Mouse (Mus musculus): ENCODE data around the gene Abi1. TPM values are rescaled to one million over a fixed set of nuclear protein-coding genes. Genes with fewer than 3 reads are reported as not detected.
"Not testable (repeated sequence)": the region's sequence is repeated elsewhere in the genome, so short reads cannot be mapped to it uniquely, and the experiment has no call there.

Gene Abi1
- polyA plus RNA-seq, 1 experiment from 2014 or later: 41.7 TPM

GRCm38 (mm10) chr2:23052523-23052922 is 12.5 kb upstream of the Abi1 start:
- no peak for ATAC-seq (ENCODE audit: insufficient number of reproducible peaks, insufficient read depth, low FRiP score, low TSS enrichment, low read depth)
- WGBS: 70% methylated on average over 6 of the region's 6 CpGs

GRCm38 (mm10) chr2:23051890-23052289 is 11.8 kb upstream of the Abi1 start:
- WGBS: 72% methylated on average over 2 of the region's 2 CpGs
- no peak for ATAC-seq (ENCODE audit: insufficient number of reproducible peaks, insufficient read depth, low FRiP score, low TSS enrichment, low read depth)
- Histone ChIP-seq H3K36me3 (no peaks in the 10 kb centered on the region), H3K4me2 (no peak overlapping the region), H3K4me1 (no peaks in the 10 kb centered on the region), H3K9ac (no peak overlapping the region), H3K27me3 (no peaks in the 10 kb centered on the region), H3K4me3 (no peak overlapping the region), H3K9me3 (no peaks in the 10 kb centered on the region), H3K27ac (no peak overlapping the region)

More at GRCm38 (mm10) chr2:23052523-23052922, 12.5 kb upstream of the Abi1 start:
- no peak overlapping the region for H3K4me3 ChIP-seq
- no peaks in the 10 kb centered on the region for H3K9me3 ChIP-seq
- H3K4me2 ChIP-seq: no peak overlapping the region
- no peak overlapping the region for H3K27ac ChIP-seq
- no peaks in the 10 kb centered on the region for H3K36me3 ChIP-seq
- no peaks in the 10 kb centered on the region for H3K27me3 ChIP-seq
- no peaks in the 10 kb centered on the region for H3K4me1 ChIP-seq
- H3K9ac ChIP-seq: no peak overlapping the region

- no peaks in the 10 kb centered on the region for H3K9me3 ChIP-seq
Measured at GRCm38 (mm10) chr2:23048006-23048405, 8.0 kb upstream of the Abi1 start.

GRCm38 (mm10) chr2:23045703-23046102 is 5.7 kb upstream of the Abi1 start:
- 39% methylated on average over 1 of the region's 1 CpGs for WGBS

More at GRCm38 (mm10) chr2:23048006-23048405, 8.0 kb upstream of the Abi1 start:
- Histone ChIP-seq H3K27ac (no peak overlapping the region), H3K4me3 (no peak overlapping the region), H3K27me3 (no peaks in the 10 kb centered on the region), H3K4me1 (no peaks in the 10 kb centered on the region), H3K4me2 (no peak overlapping the region), H3K9ac (no peak overlapping the region), H3K36me3 (no peaks in the 10 kb centered on the region)
- no peak for ATAC-seq (ENCODE audit: insufficient number of reproducible peaks, insufficient read depth, low FRiP score, low TSS enrichment, low read depth)

DNA sequence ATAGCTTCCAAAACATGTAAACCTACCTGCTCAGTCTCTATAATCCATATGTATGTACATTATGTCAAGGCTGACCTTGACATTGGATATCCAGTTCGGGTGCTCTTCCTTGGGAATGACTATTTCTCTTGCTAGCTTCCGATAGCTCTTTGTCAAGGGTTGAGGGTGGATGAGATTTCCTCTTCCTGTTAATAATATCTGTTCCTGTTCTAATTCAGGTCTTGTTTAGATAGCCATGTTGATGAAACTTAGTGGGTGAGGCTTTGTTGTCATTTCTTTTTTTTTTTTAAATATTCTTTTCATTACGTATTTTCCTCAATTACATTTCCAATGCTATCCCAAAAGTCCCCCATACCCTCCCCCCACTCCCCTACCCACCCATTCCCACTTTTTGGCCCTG is 2.1 kb upstream of the Abi1 start:
- WGBS: 90% methylated on average over 3 of the region's 3 CpGs
- no peak overlapping the region for H3K4me3 ChIP-seq
- H3K4me1 ChIP-seq: peaks cover 9% of the 10 kb centered on the region
- H3K27ac ChIP-seq: no peak overlapping the region
- no peak overlapping the region for H3K4me2 ChIP-seq
- H3K27me3 ChIP-seq: no peaks in the 10 kb centered on the region
- no peaks in the 10 kb centered on the region for H3K36me3 ChIP-seq
- no peak for ATAC-seq (ENCODE audit: insufficient number of reproducible peaks, insufficient read depth, low FRiP score, low TSS enrichment, low read depth)
- H3K9me3 ChIP-seq: no peaks in the 10 kb centered on the region
- no peak overlapping the region for H3K9ac ChIP-seq

More at GRCm38 (mm10) chr2:23045703-23046102, 5.7 kb upstream of the Abi1 start:
- H3K4me2 ChIP-seq: no peak overlapping the region
- no peak overlapping the region for H3K4me3 ChIP-seq
- H3K4me1 ChIP-seq: no peaks in the 10 kb centered on the region
- no peaks in the 10 kb centered on the region for H3K27me3 ChIP-seq
- H3K9me3 ChIP-seq: no peaks in the 10 kb centered on the region
- H3K36me3 ChIP-seq: no peaks in the 10 kb centered on the region
- no peak overlapping the region for H3K27ac ChIP-seq
- no peak for ATAC-seq (ENCODE audit: insufficient number of reproducible peaks, insufficient read depth, low FRiP score, low TSS enrichment, low read depth)
- no peak overlapping the region for H3K9ac ChIP-seq

GRCm38 (mm10) chr2:23041457-23041856 is 1.4 kb upstream of the Abi1 start:
- no peak overlapping the region for H3K27ac ChIP-seq
- H3K9me3 ChIP-seq: no peaks in the 10 kb centered on the region
- no peaks in the 10 kb centered on the region for H3K27me3 ChIP-seq
- WGBS: 83% methylated on average over 4 of the region's 4 CpGs
- H3K4me3 ChIP-seq: no peak overlapping the region
- no peak overlapping the region for H3K9ac ChIP-seq
- H3K4me1 ChIP-seq: peaks cover 11% of the 10 kb centered on the region
- ATAC-seq (ENCODE audit: insufficient number of reproducible peaks, insufficient read depth, low FRiP score, low TSS enrichment, low read depth): no peak
- no peak overlapping the region for H3K4me2 ChIP-seq
- no peaks in the 10 kb centered on the region for H3K36me3 ChIP-seq

DNA sequence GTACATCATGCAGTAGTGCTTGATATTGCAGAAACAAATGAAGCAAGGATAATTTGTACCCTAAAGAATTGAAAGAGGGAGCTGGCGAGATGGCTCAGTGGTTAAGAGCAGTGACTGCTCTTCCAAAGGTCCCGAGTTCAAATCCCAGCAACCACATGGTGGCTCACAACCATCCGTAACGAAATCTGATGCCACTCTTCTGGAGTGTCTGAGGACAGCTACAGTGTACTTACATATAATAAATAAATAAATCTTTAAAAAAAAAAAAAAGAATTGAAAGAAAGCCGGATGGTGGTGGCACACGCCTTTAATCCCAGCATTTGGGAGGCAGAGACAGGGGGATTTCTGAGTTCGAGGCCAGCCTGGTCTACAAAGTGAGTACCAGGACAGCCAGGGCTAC is 649 bp upstream of the Abi1 start:
- H3K27ac ChIP-seq; H3K4me2 ChIP-seq; ATAC-seq (ENCODE audit: insufficient number of reproducible peaks, insufficient read depth, low FRiP score, low TSS enrichment, low read depth): not testable (repeated sequence)

DNA sequence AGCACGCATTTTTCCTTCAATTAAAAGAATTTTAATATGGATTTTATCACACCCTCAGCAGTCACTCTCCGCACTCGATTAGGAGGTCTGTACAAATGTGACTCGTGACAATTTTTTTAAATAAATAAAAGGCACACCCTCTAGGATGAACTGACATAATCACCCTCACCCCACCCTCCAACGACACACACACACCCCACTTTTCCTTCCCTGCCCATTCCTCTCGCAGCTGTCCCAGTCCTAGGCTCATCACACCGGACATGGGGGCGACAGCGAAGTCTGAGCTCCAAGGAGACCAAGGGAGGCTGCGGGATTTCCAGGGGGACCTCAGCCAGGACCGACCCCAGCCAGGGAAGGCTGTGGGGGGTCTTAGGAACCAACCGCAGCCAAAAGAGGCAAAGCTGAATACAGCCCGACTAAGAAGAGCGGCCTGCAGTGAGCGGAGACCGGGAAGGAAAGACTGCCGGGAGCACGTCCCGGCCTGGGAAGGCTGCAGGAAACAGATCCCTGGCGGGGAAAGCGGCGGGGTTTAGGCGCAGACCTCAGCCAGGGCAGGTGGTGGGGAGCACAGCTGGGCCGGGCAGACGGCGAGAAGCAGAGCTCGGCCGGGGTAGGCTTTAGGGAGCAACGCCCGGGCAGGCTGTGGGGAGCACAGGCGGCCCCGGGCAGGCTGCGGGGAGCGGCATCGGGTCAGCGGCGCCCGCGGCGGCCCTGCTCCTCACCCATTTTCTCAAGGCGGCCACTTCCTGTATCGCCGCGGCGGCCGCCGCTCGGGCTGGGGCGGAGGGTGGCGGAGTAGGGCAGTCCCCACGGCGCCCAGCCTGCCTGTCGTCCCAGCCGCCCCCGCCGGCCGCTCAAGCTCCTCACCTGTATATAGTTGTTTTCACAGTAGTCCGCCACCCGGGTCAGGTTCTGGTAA is 700 bp downstream of the Abi1 start:
- WGBS: under 1% methylated on average over 48 of the region's 59 CpGs
- ATAC-seq (ENCODE audit: insufficient number of reproducible peaks, insufficient read depth, low FRiP score, low TSS enrichment, low read depth): peak; percentile 79
- no peaks in the 10 kb centered on the region for H3K9me3 ChIP-seq
- peak overlapping the region; percentile 97 for H3K9ac ChIP-seq
- H3K4me1 ChIP-seq: peaks cover 11% of the 10 kb centered on the region
- peak overlapping the region; percentile 97 for H3K4me3 ChIP-seq
- H3K4me2 ChIP-seq: peak overlapping the region; percentile 84
- H3K36me3 ChIP-seq: no peaks in the 10 kb centered on the region
- H3K27ac ChIP-seq: peak overlapping the region; percentile 97
- no peaks in the 10 kb centered on the region for H3K27me3 ChIP-seq

More for the DNA sequence above, 649 bp upstream of the Abi1 start:
- H3K9ac ChIP-seq, H3K4me3 ChIP-seq, H3K9me3 ChIP-seq, H3K27me3 ChIP-seq, H3K36me3 ChIP-seq: not testable (repeated sequence)
- 87% methylated on average over 7 of the region's 7 CpGs for WGBS
- H3K4me1 ChIP-seq: peaks cover 11% of the 10 kb centered on the region

- no peak for ATAC-seq (ENCODE audit: insufficient number of reproducible peaks, insufficient read depth, low FRiP score, low TSS enrichment, low read depth)
- peaks cover 11% of the 10 kb centered on the region for H3K4me1 ChIP-seq
- H3K9me3 ChIP-seq: no peaks in the 10 kb centered on the region
- no peak overlapping the region for H3K9ac ChIP-seq
- H3K27me3 ChIP-seq: no peaks in the 10 kb centered on the region
- 95% methylated on average over 1 of the region's 1 CpGs for WGBS
- peaks cover 4% of the 10 kb centered on the region; the same call in 1 of the 2 replicates for H3K36me3 ChIP-seq
- H3K27ac ChIP-seq: no peak overlapping the region
- H3K4me2 ChIP-seq: no peak overlapping the region
- no peak overlapping the region for H3K4me3 ChIP-seq
Measured at GRCm38 (mm10) chr2:23035467-23035866, 4.6 kb downstream of the Abi1 start.

- H3K4me1 ChIP-seq: peaks cover 11% of the 10 kb centered on the region
- no peaks in the 10 kb centered on the region for H3K9me3 ChIP-seq
- no peaks in the 10 kb centered on the region for H3K27me3 ChIP-seq
- H3K36me3 ChIP-seq: peaks cover 5% of the 10 kb centered on the region
- ATAC-seq (ENCODE audit: insufficient number of reproducible peaks, insufficient read depth, low FRiP score, low TSS enrichment, low read depth): no peak
- no peak overlapping the region for H3K4me3 ChIP-seq
- H3K9ac ChIP-seq: no peak overlapping the region
- 90% methylated on average over 3 of the region's 3 CpGs for WGBS
- no peak overlapping the region for H3K4me2 ChIP-seq
- H3K27ac ChIP-seq: no peak overlapping the region
Measured at GRCm38 (mm10) chr2:23034692-23035435, 5.2 kb downstream of the Abi1 start.

DNA sequence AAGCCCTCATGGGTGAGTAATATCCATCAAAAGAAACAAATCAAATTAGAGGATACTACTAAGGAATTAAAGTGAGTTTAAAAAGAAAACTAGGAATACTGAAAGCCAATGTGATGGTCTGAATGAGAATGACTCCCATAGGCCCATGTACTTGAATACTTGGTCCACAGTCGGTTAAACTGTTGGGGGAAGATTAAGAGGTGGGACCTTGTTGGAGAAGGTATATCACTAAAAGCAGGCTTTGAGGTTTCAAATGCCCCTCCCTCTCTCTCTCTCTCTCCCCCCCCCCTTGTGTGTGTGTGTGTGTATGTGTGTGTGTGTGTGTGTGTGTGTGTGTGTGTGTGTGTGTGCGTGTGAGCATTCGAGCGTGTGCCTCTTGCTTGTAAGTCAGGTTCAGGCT is 9.4 kb downstream of the Abi1 start:
- H3K4me1 ChIP-seq: no peaks in the 10 kb centered on the region
- H3K4me2 ChIP-seq: no peak overlapping the region
- ATAC-seq (ENCODE audit: insufficient number of reproducible peaks, insufficient read depth, low FRiP score, low TSS enrichment, low read depth): no peak
- H3K27ac ChIP-seq: no peak overlapping the region
- no peaks in the 10 kb centered on the region for H3K9me3 ChIP-seq
- WGBS: 97% methylated on average over 3 of the region's 4 CpGs
- no peak overlapping the region for H3K4me3 ChIP-seq
- H3K27me3 ChIP-seq: no peaks in the 10 kb centered on the region
- H3K36me3 ChIP-seq: peaks cover 7% of the 10 kb centered on the region
- H3K9ac ChIP-seq: no peak overlapping the region

GRCm38 (mm10) chr2:23028826-23029225 is 11.2 kb downstream of the Abi1 start:
- H3K27ac ChIP-seq: no peak overlapping the region
- ATAC-seq (ENCODE audit: insufficient number of reproducible peaks, insufficient read depth, low FRiP score, low TSS enrichment, low read depth): no peak
- no peak overlapping the region for H3K4me3 ChIP-seq
- H3K4me2 ChIP-seq: no peak overlapping the region
- H3K36me3 ChIP-seq: peaks cover 7% of the 10 kb centered on the region
- 88% methylated on average over 4 of the region's 4 CpGs for WGBS
- H3K27me3 ChIP-seq: no peaks in the 10 kb centered on the region
- H3K9me3 ChIP-seq: no peaks in the 10 kb centered on the region
- no peak overlapping the region for H3K9ac ChIP-seq
- no peaks in the 10 kb centered on the region for H3K4me1 ChIP-seq
